Mouse (Mus musculus) central nervous system, embryonic 14 days (tissue): Measurements from ENCODE around the gene Zfp319. TPM values are rescaled to one million over a fixed set of nuclear protein-coding genes. Genes with fewer than 3 reads are reported as not detected.

Experiments used
- polyA plus RNA-seq: library from polyadenylated mRNA; depleted of rRNA; stranded (reverse); fragments of >200 nt; gene quantifications from 2 replicates; pipeline ENCODE4 v1.2.3, GENCODE M21; 2012; rRNA removed

Gene Zfp319
- polyA plus RNA-seq = 20.8 and 22.2 TPM in 2 replicates

DNA sequence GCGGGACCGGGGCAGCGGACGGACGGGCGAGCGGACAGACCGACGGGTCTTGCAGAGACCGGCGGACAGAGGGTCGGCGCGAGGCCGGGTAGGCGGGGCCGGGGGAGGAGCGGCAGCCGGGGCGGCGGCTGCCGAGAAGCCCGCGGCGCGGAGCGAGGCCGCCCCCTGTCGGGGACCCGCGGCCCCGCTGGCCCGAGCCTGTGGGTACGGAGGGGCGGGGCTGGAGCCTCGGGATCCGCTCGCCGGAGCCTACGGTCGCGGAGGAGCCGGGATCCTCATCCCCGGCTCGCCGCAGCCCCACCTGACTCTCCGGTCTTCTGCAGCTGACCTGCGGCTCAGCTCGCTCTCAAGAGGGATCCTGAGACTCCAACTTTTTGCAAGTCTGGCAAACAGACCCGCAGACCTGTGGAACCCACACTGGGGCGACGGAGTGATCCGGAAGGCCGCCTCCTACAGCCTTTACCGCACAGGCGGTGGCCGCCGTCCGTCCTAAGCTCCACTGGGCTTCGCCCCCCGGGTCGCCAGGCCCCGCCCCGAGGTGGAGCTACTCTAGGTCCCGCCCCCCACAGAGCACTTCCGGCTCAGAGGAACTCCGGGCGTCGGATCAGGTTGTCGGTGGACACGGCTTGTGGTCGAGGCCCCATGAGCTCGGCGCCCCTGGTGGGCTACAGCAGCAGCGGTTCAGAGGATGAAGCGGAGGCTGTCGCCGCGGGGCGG, at the start of gene Zfp319, which contains the start of gene Usb1:
Gene Zfp319, minus strand, starts transcription at position 231 of the 717 bp plus-strand sequence.
Gene Usb1, plus strand, starts transcription at position 565 of the 717 bp plus-strand sequence.

DNA sequence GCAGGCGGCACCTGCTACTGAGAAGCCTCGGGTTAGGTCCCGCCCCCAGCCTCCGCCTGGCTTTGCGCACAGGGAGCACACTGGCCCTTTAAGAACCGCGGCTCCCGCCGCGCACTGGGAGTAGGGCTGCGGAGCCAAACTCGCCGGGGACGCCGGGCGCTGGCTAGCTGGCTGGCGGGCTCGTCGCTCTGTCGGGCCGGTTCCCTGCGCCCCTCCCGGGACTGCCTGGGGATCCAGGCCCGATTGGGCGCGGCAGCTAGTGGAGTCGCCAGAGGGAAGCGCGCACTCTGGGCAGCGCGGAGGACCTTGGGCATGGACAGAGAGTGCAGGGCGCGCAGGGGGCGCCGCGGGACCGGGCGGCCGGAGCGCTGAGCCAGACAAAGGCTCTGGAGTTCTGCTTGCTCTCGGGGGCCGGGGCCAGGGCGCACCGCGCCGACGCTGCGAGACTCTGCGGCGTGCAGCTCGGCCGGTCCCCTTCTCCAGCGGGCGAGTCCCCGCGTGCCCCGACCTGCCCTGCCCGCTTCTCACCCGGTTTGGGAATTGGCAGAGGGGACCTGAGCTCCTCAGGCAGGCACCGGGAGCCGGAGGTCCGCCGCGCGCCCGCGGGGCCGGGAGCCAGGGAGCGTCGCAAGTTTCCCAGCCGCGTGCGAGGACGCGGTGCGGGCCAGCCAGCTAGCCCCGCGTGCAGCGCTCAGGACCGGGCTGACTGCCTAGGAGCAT, 20.6 kb upstream of the Zfp319 start, which contains the start of gene Mmp15:
Gene Mmp15, plus strand, starts transcription at position 118 of the 720 bp plus-strand sequence.

DNA sequence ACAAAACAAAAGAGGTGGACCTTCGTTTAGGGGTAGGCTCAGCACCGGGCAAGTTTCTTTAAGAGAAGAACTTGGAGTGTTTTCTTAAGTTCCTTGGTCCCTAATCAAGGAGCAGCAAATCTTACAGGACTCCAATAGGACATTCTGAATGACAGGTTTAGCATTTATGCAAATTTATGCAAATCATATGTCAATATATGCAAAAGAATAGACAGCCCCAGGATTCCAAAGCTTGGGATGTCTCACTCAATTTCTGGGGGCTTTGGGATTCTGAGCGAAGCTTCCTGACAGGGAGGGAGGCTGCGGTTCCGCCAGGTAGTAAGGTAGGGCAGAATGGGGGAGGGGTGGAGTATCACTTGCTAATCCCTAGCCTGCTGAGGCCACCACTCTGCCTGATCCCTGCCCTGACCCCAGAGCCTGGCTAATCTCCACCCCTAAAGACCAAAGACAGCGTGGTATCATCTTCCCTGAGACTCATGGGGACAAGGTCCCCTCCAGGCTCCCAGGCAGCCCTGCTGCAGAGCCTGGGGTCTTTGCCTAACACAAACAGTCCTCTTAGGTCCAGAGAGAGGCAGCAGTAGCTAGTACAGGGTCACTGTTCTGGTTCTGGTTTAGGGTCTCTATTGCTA, 21.3 kb downstream of the Zfp319 start, which contains the start of gene Tepp:
Gene Tepp, plus strand, starts transcription at position 225 of the 629 bp plus-strand sequence.

GRCm38 (mm10) chr8:95306431-95306830, 25.3 kb downstream of the Zfp319 start, which contains the start of gene Cngb1:
Gene Cngb1 (minus strand): TSS chr8:95306585.

Other genes starting within 250 kb of the Zfp319 start
- 25.3 and 28.3 TPM in 2 replicates for gene Kifc3, start 129.1 kb downstream of the Zfp319 start, polyA plus RNA-seq
- 0.45 and 0.75 TPM in 2 replicates for gene Cngb1, start 25.4 kb downstream of the Zfp319 start, polyA plus RNA-seq
- gene Tepp, start 21.4 kb downstream of the Zfp319 start, polyA plus RNA-seq = 1.4 and 1.7 TPM in 2 replicates
- gene Usb1, start 334 bp upstream of the Zfp319 start, polyA plus RNA-seq = 41.7 and 43.9 TPM in 2 replicates
- gene Mmp15, start 20.3 kb upstream of the Zfp319 start, polyA plus RNA-seq = 19.4 and 22.6 TPM in 2 replicates
- 132 and 138 TPM in 2 replicates for gene Cfap20, start 102.9 kb upstream of the Zfp319 start, polyA plus RNA-seq
- gene Csnk2a2, start 158.1 kb upstream of the Zfp319 start, polyA plus RNA-seq = 49.8 TPM in 2 replicates
- gene Ccdc113, start 202.1 kb upstream of the Zfp319 start, polyA plus RNA-seq = 0.95 and 1.5 TPM in 2 replicates
- not detected in 2 replicates for gene Prss54, start 244.4 kb upstream of the Zfp319 start, polyA plus RNA-seq